Mouse (Mus musculus): Measurements from ENCODE around the gene Inf2. TPM values are rescaled to one million over a fixed set of nuclear protein-coding genes. Genes with fewer than 3 reads are reported as not detected.

Gene Inf2
- polyA plus RNA-seq, 1 experiment from 2014 or later, result 4.3 TPM

DNA sequence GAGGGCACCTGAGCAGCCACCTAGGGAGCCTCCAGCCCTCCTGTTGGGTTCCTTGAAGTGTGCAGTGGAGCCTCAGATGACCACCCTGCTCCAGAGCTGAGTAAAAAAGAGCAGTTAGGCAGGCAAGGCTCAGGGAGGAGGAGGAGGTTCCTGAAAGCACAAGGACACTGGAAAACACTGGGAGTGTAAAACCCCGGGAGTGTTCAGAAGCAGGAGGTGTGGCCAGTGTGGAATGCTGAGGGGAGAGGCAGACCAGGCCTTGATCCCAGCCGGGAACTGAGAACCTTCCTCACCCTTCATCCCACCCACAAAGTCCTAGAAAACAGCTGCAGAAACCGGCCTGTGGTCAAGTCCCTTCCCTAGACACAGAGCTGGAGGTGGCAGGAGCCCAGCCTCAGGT is 11.8 kb upstream of the Inf2 start:
- Histone ChIP-seq H3K4me2 (ENCODE audit: low read length) (peak overlapping the region; percentile 45), H3K4me1 (replicated peaks; ENCODE audit: control insufficient read depth, insufficient read depth, low read length) (peaks cover 44% of the 10 kb centered on the region), H3K36me3 (ENCODE audit: control insufficient read depth, insufficient read depth, low read length) (no peaks in the 10 kb centered on the region), H3K4me3 (ENCODE audit: low read depth, low read length) (no peak overlapping the region), H3K27ac (ENCODE audit: low read depth) (peak overlapping the region; percentile 97), H3K9me3 (ENCODE audit: control insufficient read depth, low read length) (0 out of 2 replicates have a peak, but pooled peaks cover 3% of the 10 kb centered on the region), H3K9ac (ENCODE audit: low read length) (peak overlapping the region; percentile 20; the same call in 1 of the 2 replicates), H3K27me3 (replicated peaks; ENCODE audit: control insufficient read depth, insufficient read depth, low read length) (no peaks in the 10 kb centered on the region)
- ATAC-seq (replicated peaks; ENCODE audit: low FRiP score, low TSS enrichment, low read depth) (peak; percentile 82), DNase-seq (ENCODE audit: low spot score) (no peak)
- WGBS, result 6% methylated on average over 3 of the region's 3 CpGs

DNA sequence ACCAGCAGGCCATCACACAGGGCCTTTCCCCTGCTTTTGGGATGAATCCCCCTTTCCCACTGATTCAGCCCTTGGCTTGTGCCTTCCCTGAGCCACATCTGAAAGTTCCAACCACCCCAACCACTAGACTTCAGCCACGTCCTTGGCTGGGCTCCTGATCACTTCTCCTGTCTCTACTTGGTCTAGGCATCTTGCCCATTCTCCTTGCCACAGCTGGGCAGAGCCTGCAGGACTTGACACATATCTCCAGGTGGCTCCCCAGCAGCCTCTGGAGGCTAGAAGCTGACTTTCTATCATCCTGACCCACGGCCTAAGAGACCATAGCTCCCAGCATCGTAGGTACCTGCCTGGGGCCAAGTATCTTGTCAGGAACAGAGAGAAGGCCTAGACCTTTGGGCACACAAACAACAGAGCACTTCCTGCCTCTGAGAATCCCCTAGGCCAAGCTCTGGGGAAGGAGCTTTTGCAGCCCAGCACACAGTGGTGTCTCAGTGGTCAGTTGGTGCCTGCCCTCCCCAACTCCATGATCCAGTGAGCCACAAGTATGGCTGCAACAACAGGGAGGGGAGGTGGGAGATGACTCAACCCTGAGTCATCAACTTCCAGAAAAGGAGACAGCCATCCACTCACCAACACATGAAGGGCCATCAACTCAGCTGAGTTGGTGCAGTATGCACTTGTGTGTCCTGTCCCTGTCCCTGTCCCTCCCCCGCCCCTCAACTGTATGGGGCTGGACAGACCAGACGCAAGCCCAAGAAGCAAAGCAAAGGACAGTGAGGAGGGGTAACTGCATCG is 10.1 kb upstream of the Inf2 start:
- no peak overlapping the region for H3K4me3 ChIP-seq (ENCODE audit: low read depth, low read length)
- H3K9ac ChIP-seq (ENCODE audit: low read length), result no peak overlapping the region
- no peak for DNase-seq (ENCODE audit: low spot score)
- WGBS, result 63% methylated on average over 6 of the region's 6 CpGs
- no peak overlapping the region for H3K4me2 ChIP-seq (ENCODE audit: low read length)
- peaks cover 44% of the 10 kb centered on the region for H3K4me1 ChIP-seq (replicated peaks; ENCODE audit: control insufficient read depth, insufficient read depth, low read length)
- no peaks in the 10 kb centered on the region for H3K36me3 ChIP-seq (ENCODE audit: control insufficient read depth, insufficient read depth, low read length)
- H3K9me3 ChIP-seq (ENCODE audit: control insufficient read depth, low read length), result 0 out of 2 replicates have a peak, but pooled peaks cover 2% of the 10 kb centered on the region
- H3K27ac ChIP-seq (ENCODE audit: low read depth), result no peak overlapping the region
- no peaks in the 10 kb centered on the region for H3K27me3 ChIP-seq (replicated peaks; ENCODE audit: control insufficient read depth, insufficient read depth, low read length)
- ATAC-seq (replicated peaks; ENCODE audit: low FRiP score, low TSS enrichment, low read depth), result no peak

DNA sequence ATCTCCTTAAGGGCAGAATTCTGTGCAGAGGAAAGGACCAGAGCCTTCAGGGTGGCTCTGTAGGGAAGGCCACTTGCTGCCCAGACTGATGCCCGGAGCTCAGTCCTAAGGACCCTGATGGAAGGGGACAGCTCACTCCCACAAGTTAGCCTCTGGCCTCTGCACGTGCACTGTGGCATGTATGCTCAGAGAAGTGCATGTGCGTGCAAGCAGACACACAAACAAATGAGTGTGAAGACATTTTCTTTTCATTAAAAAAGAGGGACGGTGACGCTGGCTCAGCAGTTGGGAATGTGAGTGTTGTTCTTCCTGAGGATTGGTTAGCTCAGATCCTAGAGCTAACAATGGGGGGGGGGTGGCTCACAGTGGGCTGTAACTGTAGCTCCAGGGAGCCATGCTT is 9.2 kb upstream of the Inf2 start:
- peaks cover 44% of the 10 kb centered on the region for H3K4me1 ChIP-seq (replicated peaks; ENCODE audit: control insufficient read depth, insufficient read depth, low read length)
- no peaks in the 10 kb centered on the region for H3K36me3 ChIP-seq (ENCODE audit: control insufficient read depth, insufficient read depth, low read length)
- H3K27ac ChIP-seq (ENCODE audit: low read depth), result no peak overlapping the region
- ATAC-seq (replicated peaks; ENCODE audit: low FRiP score, low TSS enrichment, low read depth) (no peak), DNase-seq (ENCODE audit: low spot score) (no peak)
- no peak overlapping the region for H3K4me2 ChIP-seq (ENCODE audit: low read length)
- 48% methylated on average over 5 of the region's 5 CpGs for WGBS
- no peaks in the 10 kb centered on the region for H3K27me3 ChIP-seq (replicated peaks; ENCODE audit: control insufficient read depth, insufficient read depth, low read length)
- no peak overlapping the region for H3K4me3 ChIP-seq (ENCODE audit: low read depth, low read length)
- H3K9ac ChIP-seq (ENCODE audit: low read length), result no peak overlapping the region
- no peaks in the 10 kb centered on the region for H3K9me3 ChIP-seq (ENCODE audit: control insufficient read depth, low read length)

DNA sequence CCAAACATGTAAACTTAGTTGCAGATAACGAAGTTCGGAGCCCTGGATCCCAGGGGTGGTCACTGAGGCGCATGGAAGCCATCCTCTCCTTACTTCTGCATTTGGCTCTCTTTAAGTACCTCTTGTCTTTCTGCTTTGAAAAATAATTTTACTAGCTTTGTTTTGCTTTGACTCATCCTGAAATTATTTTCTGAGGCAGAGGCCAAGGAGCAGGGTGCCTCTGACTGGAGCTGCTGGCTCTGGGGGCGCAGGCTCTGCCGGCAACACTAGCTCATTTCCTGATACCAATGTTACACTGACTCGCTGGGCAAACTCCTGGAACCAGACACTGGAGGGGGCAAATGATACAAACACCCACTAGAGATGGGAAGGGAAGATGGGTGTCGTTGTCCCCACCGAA is 8.7 kb upstream of the Inf2 start:
- DNase-seq (ENCODE audit: low spot score) (no peak), ATAC-seq (replicated peaks; ENCODE audit: low FRiP score, low TSS enrichment, low read depth) (no peak)
- Histone ChIP-seq H3K4me1 (replicated peaks; ENCODE audit: control insufficient read depth, insufficient read depth, low read length) (peaks cover 44% of the 10 kb centered on the region), H3K27ac (ENCODE audit: low read depth) (no peak overlapping the region), H3K36me3 (ENCODE audit: control insufficient read depth, insufficient read depth, low read length) (no peaks in the 10 kb centered on the region), H3K9me3 (ENCODE audit: control insufficient read depth, low read length) (no peaks in the 10 kb centered on the region), H3K4me3 (ENCODE audit: low read depth, low read length) (no peak overlapping the region), H3K27me3 (replicated peaks; ENCODE audit: control insufficient read depth, insufficient read depth, low read length) (no peaks in the 10 kb centered on the region), H3K4me2 (ENCODE audit: low read length) (no peak overlapping the region), H3K9ac (ENCODE audit: low read length) (no peak overlapping the region)
- 72% methylated on average over 8 of the region's 8 CpGs for WGBS

DNA sequence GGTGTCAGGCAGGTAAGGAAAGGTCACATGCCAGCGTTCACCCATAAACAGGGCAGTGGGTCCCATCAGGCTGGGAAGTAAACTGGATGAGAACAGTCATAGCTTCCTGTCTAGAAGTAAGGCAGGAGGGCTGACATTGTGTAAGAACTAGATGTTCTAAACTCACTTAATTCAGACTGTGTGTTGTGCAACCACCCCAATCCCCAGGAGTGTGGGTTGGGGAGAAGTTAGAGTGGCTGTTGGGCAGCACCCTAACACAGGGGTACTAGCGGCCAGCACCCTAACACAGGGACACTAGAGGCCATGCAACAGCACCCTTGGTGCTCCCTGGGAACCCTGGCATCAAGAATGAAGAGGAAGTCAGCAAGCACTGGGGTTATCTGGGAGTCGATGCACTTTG is 7.5 kb upstream of the Inf2 start:
- Histone ChIP-seq H3K36me3 (ENCODE audit: control insufficient read depth, insufficient read depth, low read length) (no peaks in the 10 kb centered on the region), H3K9ac (ENCODE audit: low read length) (no peak overlapping the region), H3K4me2 (ENCODE audit: low read length) (no peak overlapping the region), H3K4me3 (ENCODE audit: low read depth, low read length) (no peak overlapping the region), H3K27me3 (replicated peaks; ENCODE audit: control insufficient read depth, insufficient read depth, low read length) (no peaks in the 10 kb centered on the region), H3K4me1 (replicated peaks; ENCODE audit: control insufficient read depth, insufficient read depth, low read length) (peaks cover 37% of the 10 kb centered on the region), H3K27ac (ENCODE audit: low read depth) (no peak overlapping the region), H3K9me3 (ENCODE audit: control insufficient read depth, low read length) (no peaks in the 10 kb centered on the region)
- WGBS, result 78% methylated on average over 3 of the region's 3 CpGs
- ATAC-seq (replicated peaks; ENCODE audit: low FRiP score, low TSS enrichment, low read depth), result no peak
- DNase-seq (ENCODE audit: low spot score), result no peak

DNA sequence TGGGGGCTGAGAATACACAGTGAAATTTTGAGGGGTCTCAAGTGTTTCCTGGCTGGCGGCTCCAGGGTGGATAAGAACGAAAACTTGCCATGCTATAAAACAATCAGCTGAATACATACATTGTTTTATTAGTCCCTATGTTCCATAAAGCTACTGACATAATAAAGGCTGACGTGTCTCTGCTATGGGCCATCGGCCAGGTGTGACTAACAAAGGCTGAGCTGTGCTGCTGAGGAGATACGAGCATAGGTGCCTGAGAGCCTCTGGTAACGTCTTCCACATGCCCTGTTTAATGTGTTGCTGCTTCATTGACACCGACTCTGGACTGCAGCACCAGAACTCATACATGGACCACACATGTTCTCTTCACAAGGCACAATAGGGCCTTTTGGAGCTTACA is 3.6 kb upstream of the Inf2 start:
- DNase-seq (ENCODE audit: low spot score) (no peak), ATAC-seq (replicated peaks; ENCODE audit: low FRiP score, low TSS enrichment, low read depth) (no peak)
- Histone ChIP-seq H3K4me2 (ENCODE audit: low read length) (no peak overlapping the region), H3K9me3 (ENCODE audit: control insufficient read depth, low read length) (no peaks in the 10 kb centered on the region), H3K4me1 (replicated peaks; ENCODE audit: control insufficient read depth, insufficient read depth, low read length) (peaks cover 19% of the 10 kb centered on the region), H3K4me3 (ENCODE audit: low read depth, low read length) (no peak overlapping the region), H3K9ac (ENCODE audit: low read length) (no peak overlapping the region), H3K36me3 (ENCODE audit: control insufficient read depth, insufficient read depth, low read length) (no peaks in the 10 kb centered on the region), H3K27ac (ENCODE audit: low read depth) (no peak overlapping the region), H3K27me3 (replicated peaks; ENCODE audit: control insufficient read depth, insufficient read depth, low read length) (peaks cover 4% of the 10 kb centered on the region; the same call in 1 of the 2 replicates)
- 57% methylated on average over 7 of the region's 7 CpGs for WGBS

DNA sequence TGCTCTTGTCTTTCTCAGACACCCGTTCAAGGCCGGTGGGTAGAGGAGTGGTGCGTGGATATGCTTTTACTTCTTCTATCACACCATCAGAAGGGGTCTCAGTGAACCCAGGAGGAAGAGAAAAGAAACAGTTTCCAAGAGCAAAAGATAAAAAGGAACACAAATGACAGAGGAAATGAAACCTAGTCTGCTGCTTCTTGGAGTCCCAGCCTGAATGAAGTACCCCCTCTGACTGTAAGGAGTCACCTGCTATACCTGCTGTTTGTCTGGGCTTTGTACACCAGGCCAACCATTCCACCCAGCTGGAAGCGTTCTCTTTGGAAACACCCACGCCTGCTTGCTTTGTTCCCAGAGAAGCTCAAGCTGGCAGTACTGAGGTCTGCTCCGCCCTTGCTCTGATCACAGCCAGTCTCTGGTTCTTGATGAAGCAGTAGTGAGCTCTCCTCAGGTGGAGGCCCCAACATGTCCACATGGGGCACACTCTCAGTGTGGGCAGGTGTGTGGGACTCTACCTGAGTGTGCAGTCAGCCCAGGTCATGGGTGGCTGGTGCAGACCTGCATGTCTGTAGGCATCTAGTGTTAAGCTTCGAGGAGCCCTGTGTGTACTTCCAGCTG is 2.6 kb upstream of the Inf2 start:
- DNase-seq (ENCODE audit: low spot score), result no peak
- H3K4me2 ChIP-seq (ENCODE audit: low read length), result no peak overlapping the region
- ATAC-seq (replicated peaks; ENCODE audit: low FRiP score, low TSS enrichment, low read depth), result no peak
- peaks cover 17% of the 10 kb centered on the region for H3K4me1 ChIP-seq (replicated peaks; ENCODE audit: control insufficient read depth, insufficient read depth, low read length)
- H3K9me3 ChIP-seq (ENCODE audit: control insufficient read depth, low read length), result no peaks in the 10 kb centered on the region
- H3K27ac ChIP-seq (ENCODE audit: low read depth), result no peak overlapping the region
- H3K9ac ChIP-seq (ENCODE audit: low read length), result no peak overlapping the region
- H3K4me3 ChIP-seq (ENCODE audit: low read depth, low read length), result no peak overlapping the region
- 79% methylated on average over 7 of the region's 7 CpGs for WGBS
- H3K27me3 ChIP-seq (replicated peaks; ENCODE audit: control insufficient read depth, insufficient read depth, low read length), result peaks cover 4% of the 10 kb centered on the region; the same call in 1 of the 2 replicates
- H3K36me3 ChIP-seq (ENCODE audit: control insufficient read depth, insufficient read depth, low read length), result no peaks in the 10 kb centered on the region

DNA sequence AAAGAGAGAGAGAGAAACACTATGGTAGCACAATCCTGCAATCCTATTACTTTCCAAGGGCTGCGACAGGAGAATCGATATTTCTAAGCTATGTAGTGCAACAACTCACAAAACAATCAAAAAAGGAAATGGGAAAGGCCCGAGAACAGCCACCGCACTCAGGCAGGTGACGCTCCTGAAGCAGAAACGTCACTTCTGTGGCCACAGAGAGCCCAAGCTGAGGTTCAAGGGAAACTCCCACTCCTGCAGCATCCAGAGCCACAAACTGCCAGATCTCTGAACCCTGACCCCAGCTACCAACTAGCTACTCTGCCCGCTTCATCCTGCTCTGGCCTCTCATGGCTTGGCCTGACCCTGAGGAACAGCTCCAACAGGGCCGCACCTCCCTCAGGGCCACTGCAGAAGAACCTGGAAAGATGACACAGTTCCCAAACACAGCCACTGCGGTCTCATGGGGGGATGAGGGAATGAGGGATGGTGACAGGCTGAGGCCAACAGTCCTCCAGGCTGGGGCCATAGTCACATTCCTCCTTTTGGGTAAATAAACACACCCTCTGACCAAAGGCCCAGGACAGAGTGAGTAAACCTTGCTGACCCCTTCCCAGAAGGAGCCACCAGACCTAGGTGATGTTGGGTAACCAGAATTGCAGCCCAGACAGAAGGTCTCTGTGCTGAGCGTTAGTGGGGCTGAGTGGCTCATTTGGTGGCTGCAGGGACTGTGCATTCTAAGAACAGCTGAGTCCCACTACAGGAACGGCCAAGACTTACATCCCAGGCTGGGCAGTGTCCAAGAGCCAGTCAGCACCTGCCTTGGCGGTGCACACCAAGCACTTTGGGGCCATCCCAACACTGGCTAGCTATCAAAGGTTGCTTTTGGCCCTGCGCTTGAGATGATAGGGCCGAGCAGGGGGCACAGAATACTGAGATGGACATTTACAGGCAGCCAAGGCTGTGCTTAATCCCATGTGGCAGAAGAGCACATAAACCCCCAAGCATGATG is 1.2 kb upstream of the Inf2 start:
- 61% methylated on average over 14 of the region's 14 CpGs for WGBS
- H3K36me3 ChIP-seq (ENCODE audit: control insufficient read depth, insufficient read depth, low read length), result no peaks in the 10 kb centered on the region
- no peaks in the 10 kb centered on the region for H3K9me3 ChIP-seq (ENCODE audit: control insufficient read depth, low read length)
- no peak for DNase-seq (ENCODE audit: low spot score)
- H3K4me1 ChIP-seq (replicated peaks; ENCODE audit: control insufficient read depth, insufficient read depth, low read length), result peaks cover 17% of the 10 kb centered on the region
- peak overlapping the region; percentile 91 for H3K4me2 ChIP-seq (ENCODE audit: low read length)
- H3K9ac ChIP-seq (ENCODE audit: low read length), result no peak overlapping the region
- peaks cover 4% of the 10 kb centered on the region; the same call in 1 of the 2 replicates for H3K27me3 ChIP-seq (replicated peaks; ENCODE audit: control insufficient read depth, insufficient read depth, low read length)
- H3K4me3 ChIP-seq (ENCODE audit: low read depth, low read length), result no peak overlapping the region
- no peak for ATAC-seq (replicated peaks; ENCODE audit: low FRiP score, low TSS enrichment, low read depth)
- no peak overlapping the region for H3K27ac ChIP-seq (ENCODE audit: low read depth)

Measured in intestine, embryonic 14.5 days (tissue).